Mouse (Mus musculus): ENCODE measurements around the gene Fbf1. TPM values are rescaled to one million over a fixed set of nuclear protein-coding genes. Genes with fewer than 3 reads are reported as not detected.

Fbf1 gene
- total and polyA plus RNA-seq, 3 experiments = 11.8 to 15.0 (median 14.8) TPM

GRCm38 (mm10) chr11:116106963-116107776 is 60.8 kb downstream of the Fbf1 start:
- Histone ChIP-seq H3K27ac (peak overlapping the region; percentile 98), H3K4me3 (peak overlapping the region; percentile 65), H3K4me1 (ENCODE audit: control insufficient read depth, insufficient read depth, low read length) (peaks cover 29% of the 10 kb centered on the region), H3K79me2 (replicated peaks; ENCODE audit: control insufficient read depth, insufficient read depth, low read length) (no peaks in the 10 kb centered on the region; the same call in 1 of the 2 replicates), H3K27me3 (ENCODE audit: control insufficient read depth, insufficient read depth, low read length) (no peaks in the 10 kb centered on the region), H3K9ac (ENCODE audit: low read depth, low read length) (peak overlapping the region; percentile 96), H3K36me3 (ENCODE audit: control insufficient read depth, insufficient read depth, low read length) (peaks cover 12% of the 10 kb centered on the region)
- intact Hi-C loops (cut with DNase I) = no loop called here
- peak in 1 of 2 experiments; percentile 51 for DNase-seq
- 42% methylated on average over 14 of the region's 14 CpGs for WGBS
- TF ChIP-seq CTCF (IDR thresholded peaks at IDR 0.05) (peak; percentile 49), POLR2A (IDR thresholded peaks at IDR 0.05; ENCODE audit: insufficient read depth, low read depth, low read length) (0 out of 2 replicates have a peak, but pooled peaks have one; percentile 30), EP300 (IDR thresholded peaks at IDR 0.05; ENCODE audit: insufficient read depth, low read depth, low read length) (no peak)

GRCm38 (mm10) chr11:116106154-116106962 is 61.6 kb downstream of the Fbf1 start:
- 68% methylated on average over 32 of the region's 32 CpGs for WGBS
- H3K27me3 ChIP-seq (ENCODE audit: control insufficient read depth, insufficient read depth, low read length) = no peaks in the 10 kb centered on the region
- peak in 1 of 2 experiments; percentile 34 for DNase-seq
- TF ChIP-seq POLR2A (IDR thresholded peaks at IDR 0.05; ENCODE audit: insufficient read depth, low read depth, low read length) (no peak), CTCF (IDR thresholded peaks at IDR 0.05) (no peak), EP300 (IDR thresholded peaks at IDR 0.05; ENCODE audit: insufficient read depth, low read depth, low read length) (no peak)
- peaks cover 36% of the 10 kb centered on the region for H3K4me1 ChIP-seq (ENCODE audit: control insufficient read depth, insufficient read depth, low read length)
- no peak overlapping the region for H3K4me3 ChIP-seq
- peaks cover 13% of the 10 kb centered on the region for H3K36me3 ChIP-seq (ENCODE audit: control insufficient read depth, insufficient read depth, low read length)
- intact Hi-C loops (cut with DNase I) = no loop called here
- peak overlapping the region; percentile 98 for H3K27ac ChIP-seq
- no peaks in the 10 kb centered on the region; the same call in 1 of the 2 replicates for H3K79me2 ChIP-seq (replicated peaks; ENCODE audit: control insufficient read depth, insufficient read depth, low read length)
- H3K9ac ChIP-seq (ENCODE audit: low read depth, low read length) = peak overlapping the region; percentile 96

GRCm38 (mm10) chr11:116105065-116105464 is 62.9 kb downstream of the Fbf1 start:
- Histone ChIP-seq H3K9ac (ENCODE audit: low read depth, low read length) (no peak overlapping the region), H3K4me1 (ENCODE audit: control insufficient read depth, insufficient read depth, low read length) (peaks cover 42% of the 10 kb centered on the region), H3K79me2 (replicated peaks; ENCODE audit: control insufficient read depth, insufficient read depth, low read length) (no peaks in the 10 kb centered on the region; the same call in 1 of the 2 replicates), H3K4me3 (no peak overlapping the region), H3K27me3 (ENCODE audit: control insufficient read depth, insufficient read depth, low read length) (no peaks in the 10 kb centered on the region), H3K27ac (peak overlapping the region; percentile 41; the same call in 1 of the 2 replicates), H3K36me3 (ENCODE audit: control insufficient read depth, insufficient read depth, low read length) (peaks cover 19% of the 10 kb centered on the region)
- DNase-seq = no peak
- 74% methylated on average over 2 of the region's 2 CpGs for WGBS
- TF ChIP-seq POLR2A (IDR thresholded peaks at IDR 0.05; ENCODE audit: insufficient read depth, low read depth, low read length) = no peak
- TF ChIP-seq CTCF (IDR thresholded peaks at IDR 0.05) = no peak
- no peak for TF ChIP-seq EP300 (IDR thresholded peaks at IDR 0.05; ENCODE audit: insufficient read depth, low read depth, low read length)
- intact Hi-C loops (cut with DNase I) = no loop called here

- no peaks in the 10 kb centered on the region for H3K27me3 ChIP-seq (ENCODE audit: control insufficient read depth, insufficient read depth, low read length)
- no peaks in the 10 kb centered on the region for H3K79me2 ChIP-seq (replicated peaks; ENCODE audit: control insufficient read depth, insufficient read depth, low read length)
- 19% methylated on average over 14 of the region's 14 CpGs for WGBS
- intact Hi-C loops (cut with DNase I) = no loop called here
- peak overlapping the region; percentile 97 for H3K27ac ChIP-seq
- H3K9ac ChIP-seq (ENCODE audit: low read depth, low read length) = peak overlapping the region; percentile 4
- H3K36me3 ChIP-seq (ENCODE audit: control insufficient read depth, insufficient read depth, low read length) = peaks cover 27% of the 10 kb centered on the region
- H3K4me3 ChIP-seq = no peak overlapping the region; the same call in 1 of the 2 replicates
- peaks cover 50% of the 10 kb centered on the region for H3K4me1 ChIP-seq (ENCODE audit: control insufficient read depth, insufficient read depth, low read length)
- peak; percentile 80 to 90 for DNase-seq
- peak; percentile 43; the same call in 1 of the 2 replicates for TF ChIP-seq POLR2A (IDR thresholded peaks at IDR 0.05; ENCODE audit: insufficient read depth, low read depth, low read length)
- no peak for TF ChIP-seq CTCF (IDR thresholded peaks at IDR 0.05)
- TF ChIP-seq EP300 (IDR thresholded peaks at IDR 0.05; ENCODE audit: insufficient read depth, low read depth, low read length) = peak; percentile 81
Measured at GRCm38 (mm10) chr11:116104006-116104646, 63.8 kb downstream of the Fbf1 start.

- TF ChIP-seq POLR2A (IDR thresholded peaks at IDR 0.05; ENCODE audit: insufficient read depth, low read depth, low read length) = no peak
- no peak for TF ChIP-seq CTCF (IDR thresholded peaks at IDR 0.05)
- no peak for TF ChIP-seq EP300 (IDR thresholded peaks at IDR 0.05; ENCODE audit: insufficient read depth, low read depth, low read length)
- peak overlapping the region; percentile 97 for H3K27ac ChIP-seq
- intact Hi-C loops (cut with DNase I) = no loop called here
- H3K9ac ChIP-seq (ENCODE audit: low read depth, low read length) = peak overlapping the region; percentile 46; the same call in 1 of the 2 replicates
- no peak overlapping the region; the same call in 1 of the 2 replicates for H3K4me3 ChIP-seq
- peak; percentile 55 to 59 for DNase-seq
- peaks cover 52% of the 10 kb centered on the region for H3K4me1 ChIP-seq (ENCODE audit: control insufficient read depth, insufficient read depth, low read length)
- peaks cover 27% of the 10 kb centered on the region for H3K36me3 ChIP-seq (ENCODE audit: control insufficient read depth, insufficient read depth, low read length)
- WGBS = 14% methylated on average over 12 of the region's 12 CpGs
- H3K27me3 ChIP-seq (ENCODE audit: control insufficient read depth, insufficient read depth, low read length) = no peaks in the 10 kb centered on the region
- no peaks in the 10 kb centered on the region for H3K79me2 ChIP-seq (replicated peaks; ENCODE audit: control insufficient read depth, insufficient read depth, low read length)
Measured at GRCm38 (mm10) chr11:116103572-116103971, 64.4 kb downstream of the Fbf1 start.

Data from heart, adult 2 months (tissue).